Mouse (Mus musculus) right cerebral cortex, adult 18-20 months (tissue): ENCODE results near the gene Sulf2.

Experiments used
- DNase-seq: peaks from one replicate; pipeline ENCODE4 v3.0.0; 2022; ENCODE audit warnings: mixed read lengths

Gene Sulf2

GRCm38 (mm10) chr2:166084111-166084510 lies 71.4 kb downstream of the Sulf2 start:
- no peak for DNase-seq

GRCm38 (mm10) chr2:166083542-166084031 lies 71.9 kb downstream of the Sulf2 start:
- no peak for DNase-seq

GRCm38 (mm10) chr2:166082661-166083060 lies 72.8 kb downstream of the Sulf2 start:
- no peak for DNase-seq

- DNase-seq, result peak; percentile 63
Measured at GRCm38 (mm10) chr2:166082193-166082592, 73.3 kb downstream of the Sulf2 start.

- DNase-seq, result no peak
Measured at GRCm38 (mm10) chr2:166080967-166081750, 74.3 kb downstream of the Sulf2 start.

GRCm38 (mm10) chr2:166079961-166080885 lies 75.2 kb downstream of the Sulf2 start:
- no peak for DNase-seq

- DNase-seq, result no peak
Measured at GRCm38 (mm10) chr2:166079231-166079630, 76.2 kb downstream of the Sulf2 start.

- DNase-seq, result no peak
Measured at GRCm38 (mm10) chr2:166077371-166077770, 78.1 kb downstream of the Sulf2 start.

- no peak for DNase-seq
Measured at GRCm38 (mm10) chr2:166074322-166074721, 81.1 kb downstream of the Sulf2 start.

GRCm38 (mm10) chr2:166073082-166073481 lies 82.4 kb downstream of the Sulf2 start:
- no peak for DNase-seq

GRCm38 (mm10) chr2:166071889-166072288 lies 83.6 kb downstream of the Sulf2 start:
- DNase-seq, result no peak

GRCm38 (mm10) chr2:166071481-166071880 lies 84.0 kb downstream of the Sulf2 start:
- no peak for DNase-seq

- DNase-seq, result no peak
Measured at GRCm38 (mm10) chr2:166069738-166070137, 85.7 kb downstream of the Sulf2 start.

GRCm38 (mm10) chr2:166069164-166069563 lies 86.3 kb downstream of the Sulf2 start:
- no peak for DNase-seq

- DNase-seq, result no peak
Measured at GRCm38 (mm10) chr2:166068261-166068660, 87.2 kb downstream of the Sulf2 start.

GRCm38 (mm10) chr2:166066434-166066833 lies 89.0 kb downstream of the Sulf2 start:
- DNase-seq, result no peak

- DNase-seq, result no peak
Measured at GRCm38 (mm10) chr2:166062431-166062830, 93.0 kb downstream of the Sulf2 start.

- no peak for DNase-seq
Measured at GRCm38 (mm10) chr2:166062008-166062407, 93.5 kb downstream of the Sulf2 start.

- peak; percentile 87 for DNase-seq
Measured at GRCm38 (mm10) chr2:166059684-166060423, 95.6 kb downstream of the Sulf2 start.

- no peak for DNase-seq
Measured at GRCm38 (mm10) chr2:166054002-166054539, 101.4 kb downstream of the Sulf2 start.

GRCm38 (mm10) chr2:166051966-166052365 lies 103.5 kb downstream of the Sulf2 start:
- DNase-seq, result peak; percentile 66

- DNase-seq, result no peak
Measured at GRCm38 (mm10) chr2:166051421-166051820, 104.0 kb downstream of the Sulf2 start.

GRCm38 (mm10) chr2:166048852-166049251 lies 106.6 kb downstream of the Sulf2 start:
- DNase-seq, result no peak
